Mouse (Mus musculus): ENCODE results near the gene Apoh. TPM values are rescaled to one million over a fixed set of nuclear protein-coding genes. Genes with fewer than 3 reads are reported as not detected.

Apoh gene
- polyA plus RNA-seq (2015; fragmentation: Illumina TruSeq; extraction: RNeasy Lipid Tissue Mini Kit (QIAGEN cat#74804); ENCODE audit: insufficient read depth, low replicate concordance), result not detected

GRCm38 (mm10) chr11:108342781-108343768 lies at the start of gene Apoh:
Gene Apoh (plus strand): TSS chr11:108343354.

DNA sequence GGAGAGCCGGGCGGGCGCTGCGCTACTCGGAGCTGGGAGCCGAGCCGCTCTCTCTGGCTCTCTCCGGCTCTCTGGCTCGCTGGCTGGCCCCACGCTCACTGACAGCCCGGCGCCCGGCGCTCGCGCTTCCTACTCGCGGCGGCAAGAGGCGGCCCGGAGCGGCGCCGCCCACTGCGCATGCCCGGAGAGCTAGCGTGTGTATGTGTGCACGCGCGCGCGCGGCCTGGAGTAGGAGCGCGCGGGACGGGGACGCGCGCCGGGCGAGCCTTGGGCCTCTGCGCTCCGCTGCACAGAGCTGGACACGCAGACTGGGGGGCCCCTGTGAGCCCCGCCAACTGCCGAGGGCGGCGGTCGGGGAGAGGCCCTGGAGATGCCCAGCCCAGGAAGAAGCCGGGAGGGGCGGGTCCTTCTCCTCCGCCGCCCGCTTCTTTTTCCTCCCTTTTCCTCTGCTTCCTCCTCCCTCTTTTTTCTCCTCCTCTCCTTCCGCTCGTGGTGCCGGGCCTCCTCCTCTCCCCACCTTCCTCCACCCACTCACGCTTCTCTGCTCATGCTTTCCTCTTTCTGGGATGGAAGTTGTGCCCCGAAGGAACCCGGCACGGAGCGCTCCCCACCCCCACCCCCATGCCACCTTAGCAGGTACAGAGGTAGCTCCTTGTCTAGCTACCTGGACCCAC lies 772 bp downstream of the Apoh start, which contains the start of gene Prkca:
Gene Prkca, minus strand, starts transcription at position 140 of the 674 bp plus-strand sequence.

DNA sequence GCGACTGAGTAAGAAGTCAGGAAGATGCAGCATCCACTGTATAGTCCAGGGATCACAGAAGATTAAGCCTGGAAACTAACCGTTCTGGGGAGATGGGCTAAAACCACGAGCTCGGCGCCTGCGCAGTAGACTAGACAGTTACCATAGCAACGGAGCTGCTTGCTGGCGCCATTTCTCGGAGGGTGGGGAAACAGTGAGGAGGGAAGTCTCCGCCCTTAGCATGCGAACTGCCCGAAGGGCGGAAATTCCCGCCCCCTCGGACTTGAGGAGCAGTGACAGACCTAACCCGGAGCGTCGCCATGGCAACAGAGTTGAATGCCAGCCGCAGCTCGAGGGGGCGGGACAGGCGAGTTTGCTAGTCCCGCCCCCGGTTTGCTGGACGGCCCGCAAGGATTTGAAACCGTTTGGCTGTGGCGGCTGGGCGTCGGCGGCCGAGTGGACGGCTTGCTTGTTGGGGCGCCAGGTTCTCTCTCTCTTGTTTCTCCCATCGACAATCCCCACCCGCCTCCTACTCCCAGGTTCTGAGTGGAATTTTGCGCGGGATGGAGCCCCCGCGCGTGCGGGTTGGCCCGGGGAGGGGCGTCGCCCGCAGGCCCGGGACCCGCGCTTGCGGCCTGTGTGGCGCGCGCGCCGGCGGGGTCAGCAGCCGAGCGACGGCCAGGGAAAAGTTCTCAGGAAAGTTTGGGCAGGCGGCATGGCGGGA lies 81.9 kb downstream of the Apoh start, which contains the start of gene Cep112:
Gene Cep112, plus strand, starts transcription at position 304 of the 703 bp plus-strand sequence.

Other genes starting within 250 kb of the Apoh start
- gene Prkca, start 574 bp downstream of the Apoh start, polyA plus RNA-seq (2015; fragmentation: Illumina TruSeq; extraction: RNeasy Lipid Tissue Mini Kit (QIAGEN cat#74804); ENCODE audit: insufficient read depth, low replicate concordance), result 23.6 TPM
- 1.3 TPM for gene Cep112, start 81.8 kb downstream of the Apoh start, polyA plus RNA-seq (2015; fragmentation: Illumina TruSeq; extraction: RNeasy Lipid Tissue Mini Kit (QIAGEN cat#74804); ENCODE audit: insufficient read depth, low replicate concordance)

Measured in spleen, adult 10 weeks (tissue).